Mouse (Mus musculus) T-helper 17 cell (primary cell): Measurements from ENCODE around the gene Mgat4b.

Experiments used
- in situ Hi-C, 2 experiments: fragments of 300-600 bp; cut with MboI, MseI; formaldehyde crosslinking; loops; 1 replicate in 1 of 2; 2 replicates in 1 of 2; pipeline ENCODE4 v1.15.1; 2025; ENCODE audit warnings: high pct_unique_total_duplicates in 2 of 2

Mgat4b gene

GRCm38 (mm10) chr11:50198916-50199315, 11.8 kb upstream of the Mgat4b start:
- in situ Hi-C loops, result no loop called here

- in situ Hi-C loops, result no loop called here
Observed at GRCm38 (mm10) chr11:50200613-50201012, 10.1 kb upstream of the Mgat4b start.

DNA sequence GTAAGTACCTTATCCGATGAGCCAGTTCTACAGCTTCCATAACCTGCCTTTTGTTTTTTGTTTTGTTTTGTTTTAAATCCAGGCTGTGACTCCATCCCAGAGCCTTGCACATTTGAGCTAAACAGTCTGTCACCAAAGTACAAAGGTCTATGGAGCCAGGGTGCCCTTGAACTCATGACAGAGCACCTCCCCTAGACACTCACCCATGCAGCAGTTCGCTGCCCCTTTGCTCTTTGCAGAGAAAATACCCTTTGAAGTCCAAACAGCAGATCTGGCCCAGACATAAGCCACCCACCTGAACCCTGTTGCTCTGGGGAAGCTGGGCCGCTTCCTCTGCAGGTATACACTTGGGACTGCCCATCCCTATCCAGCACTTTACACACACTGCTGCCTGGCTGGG, 9.1 kb upstream of the Mgat4b start:
- in situ Hi-C loops, result no loop called here

GRCm38 (mm10) chr11:50203302-50203827, 7.3 kb upstream of the Mgat4b start:
- in situ Hi-C loops, result no loop called here

DNA sequence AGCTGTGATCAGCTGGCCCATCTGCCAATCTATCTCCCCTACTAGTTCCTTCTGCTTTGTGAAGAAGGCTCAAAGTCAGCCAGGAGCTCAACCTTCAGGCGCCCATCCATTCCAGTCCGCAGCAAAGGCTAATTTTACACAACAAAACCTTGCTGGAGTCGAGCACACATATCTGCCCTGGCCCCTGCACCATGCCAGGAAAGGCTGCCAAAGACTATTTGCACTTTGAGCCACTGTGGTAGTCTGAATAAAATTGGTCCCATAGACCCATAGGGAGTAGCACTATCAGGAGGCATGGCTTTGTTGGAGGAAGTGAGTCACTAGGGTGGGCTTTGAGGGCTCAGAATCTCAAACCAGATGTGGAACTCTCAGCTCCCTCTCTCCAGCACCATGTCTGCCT, 5.3 kb upstream of the Mgat4b start:
- in situ Hi-C loops, result no loop called here

DNA sequence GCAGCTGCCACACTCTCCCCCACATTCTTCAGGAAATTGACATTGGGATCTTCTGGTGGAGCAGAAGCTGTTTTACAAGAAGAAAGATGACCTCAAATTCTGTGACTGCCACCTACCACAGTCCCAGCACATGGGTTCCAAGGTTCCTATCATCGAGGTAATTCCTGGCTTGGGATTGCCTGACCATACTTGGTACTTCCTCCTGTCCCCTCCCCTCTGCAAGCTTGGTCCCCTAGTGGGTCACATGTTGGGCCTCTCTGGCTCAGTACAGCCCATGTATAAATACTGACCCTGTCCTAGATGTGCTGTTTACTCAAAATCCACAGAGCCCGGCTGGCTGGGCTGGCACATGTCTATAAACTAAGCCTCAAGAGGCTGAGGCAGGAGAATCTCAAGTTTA, 4.7 kb upstream of the Mgat4b start:
- in situ Hi-C loops, result no loop called here

DNA sequence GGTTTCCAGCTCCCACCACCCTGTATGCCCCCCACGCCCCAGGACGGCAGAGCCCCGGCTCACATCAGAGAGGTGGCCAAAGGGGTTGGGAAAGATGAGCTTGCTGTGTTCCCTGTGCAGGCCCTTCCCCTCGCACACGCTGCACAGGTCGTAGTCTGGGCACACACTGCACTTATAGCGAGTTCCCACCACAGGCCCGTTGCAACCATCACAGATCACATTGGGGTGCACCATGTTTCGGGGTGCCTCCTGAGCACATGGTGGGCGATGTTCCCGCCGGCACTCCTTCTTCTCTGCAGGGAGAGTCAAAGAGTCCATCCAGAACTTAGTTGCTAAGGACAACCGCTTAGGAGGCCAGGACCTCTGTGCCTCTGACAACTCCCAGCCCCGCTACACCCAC, 3.3 kb upstream of the Mgat4b start:
- in situ Hi-C loops, result no loop called here

DNA sequence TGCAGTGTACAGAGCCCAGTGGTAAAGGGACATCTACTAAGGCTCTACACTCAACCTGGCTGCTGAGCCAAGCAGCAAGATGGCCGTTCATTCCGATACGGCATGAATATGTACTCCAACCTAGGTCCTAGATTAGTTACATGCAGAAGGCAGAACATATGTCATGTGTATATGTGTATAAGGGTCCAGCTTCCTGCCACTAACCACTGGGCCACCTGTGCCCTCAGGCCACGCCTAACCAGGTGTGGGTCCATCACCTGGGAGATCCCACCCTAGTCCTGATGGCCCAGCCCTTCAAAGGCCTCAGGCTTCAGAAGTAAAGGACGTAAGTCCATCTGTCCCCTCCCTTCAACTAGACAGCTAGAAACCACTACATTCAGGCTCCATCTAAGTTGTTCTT, 2.7 kb upstream of the Mgat4b start:
- in situ Hi-C loops, result no loop called here

DNA sequence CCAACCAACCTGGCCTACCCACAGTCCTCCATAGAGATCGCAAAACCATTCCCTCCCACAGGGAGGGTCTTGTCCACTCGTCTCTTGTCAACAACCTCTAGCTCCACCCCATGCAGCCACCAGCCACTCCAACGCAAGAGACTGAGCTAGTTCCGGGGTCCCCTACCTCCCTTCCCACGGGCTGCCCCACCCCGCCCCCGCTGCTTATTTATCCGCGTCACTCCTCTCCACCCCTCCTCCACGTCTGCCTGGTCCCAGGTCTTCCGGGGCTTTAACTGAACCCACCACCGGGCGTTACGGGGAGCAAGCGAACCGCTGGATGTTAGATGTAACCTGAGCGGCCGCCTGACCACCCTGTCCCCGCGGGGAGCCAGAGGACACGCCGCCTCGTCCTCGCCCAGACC, 587 bp upstream of the Mgat4b start:
- in situ Hi-C loops, result no loop called here

DNA sequence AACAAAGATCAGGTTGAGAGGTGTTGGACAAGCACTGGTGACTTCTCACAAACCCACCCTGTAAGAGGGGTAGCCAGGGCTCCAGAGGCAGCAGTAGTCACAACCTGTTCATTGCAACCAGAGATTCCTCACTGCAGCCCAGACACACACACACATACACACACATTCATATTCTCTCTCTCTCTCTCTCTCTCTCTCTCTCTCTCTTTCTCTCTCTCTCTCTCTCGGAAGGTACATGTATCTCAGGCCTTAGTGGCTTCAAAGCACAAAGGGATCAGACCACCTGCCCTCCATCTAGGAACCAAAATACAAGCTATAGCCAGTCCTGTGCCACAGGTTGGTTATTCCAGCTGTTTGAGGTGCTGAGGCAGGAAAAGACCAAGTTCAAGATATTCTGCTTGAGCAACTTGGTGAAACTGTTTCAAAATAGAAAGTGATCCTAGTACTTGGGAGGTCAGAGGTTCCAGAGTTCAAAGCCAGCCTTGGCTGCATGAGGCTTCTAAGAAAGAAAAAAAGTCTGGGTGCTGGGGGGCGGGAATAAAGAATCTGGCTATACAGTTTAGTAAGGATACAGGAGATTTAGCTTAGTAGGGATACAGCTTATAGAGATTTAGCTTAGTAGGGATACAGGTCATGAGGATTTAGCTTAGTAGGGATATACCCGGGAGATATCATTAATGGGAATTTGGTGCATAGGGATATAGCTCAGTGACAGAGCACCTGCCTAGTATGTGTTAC, 801 bp downstream of the Mgat4b start:
- in situ Hi-C loops, result no loop called here

- in situ Hi-C loops, result no loop called here
Observed at GRCm38 (mm10) chr11:50212060-50212739, 1.5 kb downstream of the Mgat4b start.

DNA sequence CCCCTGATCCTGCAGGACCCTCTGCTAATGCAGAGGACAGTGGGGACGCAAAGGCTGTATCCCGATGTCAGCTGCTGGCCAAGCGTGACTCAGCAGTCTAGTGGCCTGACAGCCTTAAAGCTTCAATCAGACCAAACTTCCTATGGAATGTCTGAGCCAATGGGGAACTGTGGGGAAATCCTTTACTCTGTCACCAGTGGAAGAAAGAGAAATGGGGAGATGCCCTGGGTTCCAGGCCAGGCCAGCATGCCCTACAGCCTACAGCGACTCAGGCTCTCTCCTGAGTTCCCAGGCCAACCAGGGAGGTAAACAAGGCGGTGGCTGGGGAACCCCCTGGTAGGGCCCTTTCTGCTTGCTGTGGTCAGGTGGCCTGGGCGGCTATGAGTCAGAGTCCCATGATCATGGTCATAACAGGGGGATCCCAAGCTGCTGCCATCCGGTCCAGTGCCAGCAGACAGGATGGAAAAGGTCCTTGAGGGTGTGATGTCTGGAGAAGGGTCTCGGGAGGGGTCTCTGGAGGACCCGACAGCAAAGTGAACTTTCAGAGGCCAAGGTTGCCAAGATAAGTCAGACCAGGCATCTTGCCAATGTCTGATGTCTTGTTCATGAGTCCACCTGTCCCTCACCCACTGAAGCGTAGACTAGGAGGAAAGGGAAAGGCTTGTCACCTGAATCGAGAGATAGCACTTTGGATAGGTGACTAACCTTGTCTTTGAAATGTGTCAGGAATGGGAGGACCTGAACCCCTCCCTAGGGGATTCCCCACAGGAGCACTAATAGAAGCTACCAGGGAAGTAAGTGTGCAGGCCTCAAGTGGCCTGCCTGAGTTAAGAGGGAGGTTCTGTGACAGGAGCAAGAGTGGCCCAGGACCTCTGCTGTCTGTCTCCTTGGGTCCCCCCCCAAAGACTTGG, 2.4 kb downstream of the Mgat4b start:
- in situ Hi-C loops, result no loop called here

DNA sequence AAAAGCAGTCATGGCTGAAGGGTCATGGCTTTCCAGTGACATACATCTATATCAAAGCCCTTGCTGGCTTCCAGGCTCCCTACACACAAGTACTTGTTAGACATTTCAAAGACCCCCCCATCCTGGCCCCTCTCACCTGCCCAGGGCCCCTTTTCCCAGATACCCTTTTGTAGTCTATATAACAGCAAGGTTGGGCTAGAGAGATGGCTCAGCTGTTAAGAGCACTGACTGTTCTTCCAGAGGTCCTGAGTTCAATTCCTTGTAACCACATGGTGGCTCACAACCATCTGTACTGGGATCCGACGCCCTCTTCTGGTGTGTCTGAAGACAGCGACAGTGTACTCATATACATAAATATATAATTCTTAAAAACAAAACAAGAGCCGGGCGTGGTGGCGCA, 3.9 kb downstream of the Mgat4b start:
- in situ Hi-C loops, result no loop called here

- in situ Hi-C loops, result no loop called here
Observed at GRCm38 (mm10) chr11:50215633-50216032, 4.9 kb downstream of the Mgat4b start.

DNA sequence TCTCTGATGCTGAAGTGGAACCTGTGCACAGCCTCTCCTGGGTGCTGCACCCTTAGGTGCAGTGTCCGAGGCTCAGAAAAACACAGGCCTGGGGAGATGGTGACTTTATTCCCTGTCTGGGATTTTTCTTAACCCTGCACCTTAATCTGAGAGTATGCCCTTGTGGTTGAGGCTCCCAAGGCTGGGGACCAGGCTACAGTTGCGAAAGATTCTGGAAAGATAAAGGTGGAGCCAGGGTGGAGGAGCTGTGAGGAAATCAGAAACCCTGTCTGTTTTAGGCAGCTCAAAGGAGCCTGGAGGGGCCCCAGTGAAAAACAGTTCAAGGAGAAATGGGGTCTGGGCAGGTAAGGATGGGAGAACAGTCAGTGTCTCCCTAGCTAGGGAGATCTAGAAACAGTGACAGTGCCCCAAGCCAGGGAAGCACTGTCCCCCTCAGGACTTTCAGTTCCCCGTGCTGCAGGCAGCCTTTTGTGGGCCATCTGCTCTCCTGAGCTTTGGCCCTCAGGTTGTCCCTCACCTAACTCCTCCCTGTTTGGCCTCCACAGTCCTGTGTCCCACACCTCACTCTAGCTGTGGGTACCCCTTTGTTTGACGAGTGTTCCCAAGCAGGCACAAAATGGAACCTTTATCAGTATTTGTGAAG, 6.2 kb downstream of the Mgat4b start:
- in situ Hi-C loops, result no loop called here

- in situ Hi-C loops, result no loop called here
Observed at GRCm38 (mm10) chr11:50217811-50218210, 7.1 kb downstream of the Mgat4b start.

DNA sequence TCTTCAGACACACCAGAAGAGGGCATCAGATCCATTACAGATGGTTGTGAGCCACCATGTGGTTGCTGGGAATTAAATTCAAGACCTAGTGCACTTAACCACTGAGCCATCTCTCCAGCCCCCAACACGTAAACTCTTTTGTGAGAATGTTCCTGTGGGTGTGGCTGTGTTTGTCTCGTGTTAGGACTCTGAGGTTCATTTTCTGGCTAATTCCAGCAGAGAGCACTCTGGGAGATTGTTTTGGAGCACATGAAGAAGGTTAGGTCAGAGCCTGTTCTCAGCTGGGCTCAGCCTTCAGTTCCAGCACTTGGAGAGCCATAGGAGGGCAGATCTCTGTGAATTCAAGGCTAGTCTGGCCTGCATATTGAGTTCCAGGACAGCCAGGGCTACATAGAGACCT, 9.1 kb downstream of the Mgat4b start:
- in situ Hi-C loops, result loop anchor here in 1 of 2 experiments (10.0 kb wide), 1 partner anchor 235 kb away; no protein-coding TSS in a partner anchor

- in situ Hi-C loops, result loop anchor here in 1 of 2 experiments (10.0 kb wide), 1 partner anchor 238 kb away; no protein-coding TSS in a partner anchor
Observed at GRCm38 (mm10) chr11:50222559-50223276, 12.0 kb downstream of the Mgat4b start.

DNA sequence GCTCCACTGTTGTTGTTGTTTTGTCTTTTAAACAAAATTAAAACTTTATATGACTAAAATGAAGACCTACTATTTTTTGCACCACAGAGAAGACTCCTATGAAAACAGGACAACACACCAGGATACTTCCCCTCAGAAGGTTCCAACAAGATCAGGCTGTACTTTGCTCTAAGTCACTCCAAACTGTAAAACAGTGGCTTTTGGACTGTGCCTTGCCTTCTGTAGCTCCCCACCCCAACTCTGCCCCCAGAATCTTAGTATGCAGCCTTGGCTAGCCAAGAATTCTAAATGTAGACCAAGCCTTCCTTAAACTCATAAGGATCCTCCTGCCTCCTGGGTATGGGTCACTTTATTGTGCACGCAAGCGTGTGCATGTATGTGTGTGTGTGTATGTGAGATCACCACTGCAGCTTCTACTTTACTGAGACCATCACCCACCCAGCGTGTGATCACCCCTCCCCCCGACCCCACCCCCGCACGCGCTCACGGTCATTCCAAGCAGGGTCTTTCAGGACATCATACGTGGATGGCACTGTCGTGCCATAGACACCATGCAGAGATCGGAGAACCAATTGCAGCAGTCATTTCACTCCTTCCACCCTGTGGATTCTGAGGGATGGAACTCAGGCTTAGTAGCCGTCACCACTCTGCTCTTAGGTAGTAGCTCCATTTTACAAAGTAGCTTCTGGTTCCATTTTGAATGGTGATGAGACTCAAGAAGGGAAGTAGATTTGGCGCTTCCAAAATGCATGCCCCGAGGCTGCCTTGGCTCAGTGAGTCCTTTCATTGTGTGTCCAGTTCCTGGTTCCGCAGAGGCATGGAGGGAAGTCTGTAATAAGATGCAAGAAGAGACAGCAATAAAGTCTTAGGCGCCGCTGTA, 13.3 kb downstream of the Mgat4b start:
- in situ Hi-C loops, result loop anchor here in 1 of 2 experiments (10.0 kb wide), 1 partner anchor 239 kb away; no protein-coding TSS in a partner anchor
